Mouse (Mus musculus): ENCODE measurements around the gene Mrpl54. TPM values are rescaled to one million over a fixed set of nuclear protein-coding genes. Genes with fewer than 3 reads are reported as not detected.
A peak's percentile ranks its signal among the peaks of the same experiment; 100 is the strongest.

Gene Mrpl54
- polyA plus RNA-seq, 1 experiment from 2014 or later, result 136 TPM

GRCm38 (mm10) chr10:81284189-81284588 is 17.5 kb upstream of the Mrpl54 start:
- 0 out of 2 replicates have a peak, but pooled peaks cover 3% of the 10 kb centered on the region for H3K4me1 ChIP-seq (ENCODE audit: control insufficient read depth, insufficient read depth, low read length)
- no peak overlapping the region for H3K4me3 ChIP-seq (ENCODE audit: low read depth, low read length)
- H3K9ac ChIP-seq (replicated peaks; ENCODE audit: low read depth, low read length), result no peak overlapping the region
- H3K27ac ChIP-seq (ENCODE audit: low read depth, low read length), result no peak overlapping the region
- ATAC-seq (ENCODE audit: low read depth), result no peak
- H3K9me3 ChIP-seq (ENCODE audit: control insufficient read depth, low read length), result no peaks in the 10 kb centered on the region
- no peak overlapping the region for H3K4me2 ChIP-seq (ENCODE audit: low read depth, low read length)
- WGBS, result 54% methylated on average over 6 of the region's 6 CpGs
- peaks cover 3% of the 10 kb centered on the region for H3K27me3 ChIP-seq (ENCODE audit: control insufficient read depth, insufficient read depth, low read length)
- no peaks in the 10 kb centered on the region for H3K36me3 ChIP-seq (ENCODE audit: control insufficient read depth, insufficient read depth, low read length)

GRCm38 (mm10) chr10:81279496-81279895 is 12.8 kb upstream of the Mrpl54 start:
- Histone ChIP-seq H3K4me3 (ENCODE audit: low read depth, low read length) (no peak overlapping the region), H3K9me3 (ENCODE audit: control insufficient read depth, low read length) (no peaks in the 10 kb centered on the region), H3K4me2 (ENCODE audit: low read depth, low read length) (no peak overlapping the region), H3K9ac (replicated peaks; ENCODE audit: low read depth, low read length) (no peak overlapping the region), H3K27ac (ENCODE audit: low read depth, low read length) (no peak overlapping the region), H3K36me3 (ENCODE audit: control insufficient read depth, insufficient read depth, low read length) (no peaks in the 10 kb centered on the region), H3K4me1 (ENCODE audit: control insufficient read depth, insufficient read depth, low read length) (no peaks in the 10 kb centered on the region), H3K27me3 (ENCODE audit: control insufficient read depth, insufficient read depth, low read length) (peaks cover 3% of the 10 kb centered on the region; the same call in 1 of the 2 replicates)
- no peak for ATAC-seq (ENCODE audit: low read depth)
- 24% methylated on average over 10 of the region's 10 CpGs for WGBS

- Histone ChIP-seq H3K9ac (replicated peaks; ENCODE audit: low read depth, low read length) (no peak overlapping the region), H3K4me1 (ENCODE audit: control insufficient read depth, insufficient read depth, low read length) (no peaks in the 10 kb centered on the region), H3K9me3 (ENCODE audit: control insufficient read depth, low read length) (no peaks in the 10 kb centered on the region), H3K27ac (ENCODE audit: low read depth, low read length) (no peak overlapping the region), H3K4me3 (ENCODE audit: low read depth, low read length) (no peak overlapping the region), H3K27me3 (ENCODE audit: control insufficient read depth, insufficient read depth, low read length) (no peaks in the 10 kb centered on the region), H3K36me3 (ENCODE audit: control insufficient read depth, insufficient read depth, low read length) (peaks cover 8% of the 10 kb centered on the region; the same call in 1 of the 2 replicates), H3K4me2 (ENCODE audit: low read depth, low read length) (no peak overlapping the region)
- 80% methylated on average over 22 of the region's 22 CpGs for WGBS
- no peak for ATAC-seq (ENCODE audit: low read depth)
Measured at GRCm38 (mm10) chr10:81277676-81278075, 10.9 kb upstream of the Mrpl54 start.

GRCm38 (mm10) chr10:81273842-81274241 is 7.1 kb upstream of the Mrpl54 start:
- no peak overlapping the region for H3K4me2 ChIP-seq (ENCODE audit: low read depth, low read length)
- no peak overlapping the region for H3K4me3 ChIP-seq (ENCODE audit: low read depth, low read length)
- H3K36me3 ChIP-seq (ENCODE audit: control insufficient read depth, insufficient read depth, low read length), result peaks cover 15% of the 10 kb centered on the region; the same call in 1 of the 2 replicates
- H3K27me3 ChIP-seq (ENCODE audit: control insufficient read depth, insufficient read depth, low read length), result no peaks in the 10 kb centered on the region
- WGBS, result 96% methylated on average over 19 of the region's 19 CpGs
- no peaks in the 10 kb centered on the region for H3K9me3 ChIP-seq (ENCODE audit: control insufficient read depth, low read length)
- no peak for ATAC-seq (ENCODE audit: low read depth)
- H3K4me1 ChIP-seq (ENCODE audit: control insufficient read depth, insufficient read depth, low read length), result peaks cover 2% of the 10 kb centered on the region; the same call in 1 of the 2 replicates
- no peak overlapping the region for H3K27ac ChIP-seq (ENCODE audit: low read depth, low read length)
- no peak overlapping the region for H3K9ac ChIP-seq (replicated peaks; ENCODE audit: low read depth, low read length)

GRCm38 (mm10) chr10:81272356-81272755 is 5.6 kb upstream of the Mrpl54 start:
- ATAC-seq (ENCODE audit: low read depth), result no peak

GRCm38 (mm10) chr10:81268643-81269412 is 2.1 kb upstream of the Mrpl54 start:
- Histone ChIP-seq H3K27me3 (ENCODE audit: control insufficient read depth, insufficient read depth, low read length) (no peaks in the 10 kb centered on the region), H3K4me3 (ENCODE audit: low read depth, low read length) (peak overlapping the region; percentile 66), H3K27ac (ENCODE audit: low read depth, low read length) (no peak overlapping the region), H3K4me2 (ENCODE audit: low read depth, low read length) (peak overlapping the region; percentile 78), H3K36me3 (ENCODE audit: control insufficient read depth, insufficient read depth, low read length) (peaks cover 26% of the 10 kb centered on the region), H3K4me1 (ENCODE audit: control insufficient read depth, insufficient read depth, low read length) (peaks cover 15% of the 10 kb centered on the region; the same call in 1 of the 2 replicates), H3K9ac (replicated peaks; ENCODE audit: low read depth, low read length) (peak overlapping the region; percentile 76), H3K9me3 (ENCODE audit: control insufficient read depth, low read length) (no peaks in the 10 kb centered on the region)
- 83% methylated on average over 16 of the region's 16 CpGs for WGBS
- ATAC-seq (ENCODE audit: low read depth), result no peak

More at GRCm38 (mm10) chr10:81272356-81272755, 5.6 kb upstream of the Mrpl54 start:
- Histone ChIP-seq H3K36me3 (ENCODE audit: control insufficient read depth, insufficient read depth, low read length) (peaks cover 15% of the 10 kb centered on the region; the same call in 1 of the 2 replicates), H3K27ac (ENCODE audit: low read depth, low read length) (no peak overlapping the region), H3K9me3 (ENCODE audit: control insufficient read depth, low read length) (no peaks in the 10 kb centered on the region), H3K9ac (replicated peaks; ENCODE audit: low read depth, low read length) (no peak overlapping the region), H3K4me1 (ENCODE audit: control insufficient read depth, insufficient read depth, low read length) (peaks cover 6% of the 10 kb centered on the region; the same call in 1 of the 2 replicates), H3K4me2 (ENCODE audit: low read depth, low read length) (no peak overlapping the region), H3K4me3 (ENCODE audit: low read depth, low read length) (no peak overlapping the region), H3K27me3 (ENCODE audit: control insufficient read depth, insufficient read depth, low read length) (no peaks in the 10 kb centered on the region)
- WGBS, result 92% methylated on average over 21 of the region's 21 CpGs

GRCm38 (mm10) chr10:81268056-81268455 is 1.3 kb upstream of the Mrpl54 start:
- Histone ChIP-seq H3K9me3 (ENCODE audit: control insufficient read depth, low read length) (no peaks in the 10 kb centered on the region), H3K4me3 (ENCODE audit: low read depth, low read length) (peak overlapping the region; percentile 66), H3K4me2 (ENCODE audit: low read depth, low read length) (peak overlapping the region; percentile 78), H3K36me3 (ENCODE audit: control insufficient read depth, insufficient read depth, low read length) (peaks cover 26% of the 10 kb centered on the region), H3K27me3 (ENCODE audit: control insufficient read depth, insufficient read depth, low read length) (no peaks in the 10 kb centered on the region), H3K4me1 (ENCODE audit: control insufficient read depth, insufficient read depth, low read length) (peaks cover 15% of the 10 kb centered on the region; the same call in 1 of the 2 replicates), H3K9ac (replicated peaks; ENCODE audit: low read depth, low read length) (peak overlapping the region; percentile 76), H3K27ac (ENCODE audit: low read depth, low read length) (no peak overlapping the region)
- ATAC-seq (ENCODE audit: low read depth), result peak; percentile 64; the same call in 1 of the 2 replicates
- WGBS, result 4% methylated on average over 23 of the region's 23 CpGs

GRCm38 (mm10) chr10:81265540-81265939 is 1.2 kb downstream of the Mrpl54 start:
- H3K4me2 ChIP-seq (ENCODE audit: low read depth, low read length), result peak overlapping the region; percentile 60; the same call in 1 of the 2 replicates
- peaks cover 15% of the 10 kb centered on the region; the same call in 1 of the 2 replicates for H3K4me1 ChIP-seq (ENCODE audit: control insufficient read depth, insufficient read depth, low read length)
- no peak overlapping the region for H3K4me3 ChIP-seq (ENCODE audit: low read depth, low read length)
- no peak for ATAC-seq (ENCODE audit: low read depth)
- no peaks in the 10 kb centered on the region for H3K9me3 ChIP-seq (ENCODE audit: control insufficient read depth, low read length)
- H3K27ac ChIP-seq (ENCODE audit: low read depth, low read length), result no peak overlapping the region
- H3K27me3 ChIP-seq (ENCODE audit: control insufficient read depth, insufficient read depth, low read length), result no peaks in the 10 kb centered on the region; the same call in 1 of the 2 replicates
- 0 out of 2 replicates have a peak overlapping the region, but pooled peaks have one; percentile 22 for H3K9ac ChIP-seq (replicated peaks; ENCODE audit: low read depth, low read length)
- WGBS, result 92% methylated on average over 8 of the region's 8 CpGs
- peaks cover 19% of the 10 kb centered on the region for H3K36me3 ChIP-seq (ENCODE audit: control insufficient read depth, insufficient read depth, low read length)

GRCm38 (mm10) chr10:81261025-81261424 is 5.7 kb downstream of the Mrpl54 start:
- Histone ChIP-seq H3K27ac (ENCODE audit: low read depth, low read length) (no peak overlapping the region), H3K36me3 (ENCODE audit: control insufficient read depth, insufficient read depth, low read length) (peaks cover 19% of the 10 kb centered on the region), H3K27me3 (ENCODE audit: control insufficient read depth, insufficient read depth, low read length) (peaks cover 25% of the 10 kb centered on the region), H3K4me1 (ENCODE audit: control insufficient read depth, insufficient read depth, low read length) (0 out of 2 replicates have a peak, but pooled peaks cover 16% of the 10 kb centered on the region), H3K9me3 (ENCODE audit: control insufficient read depth, low read length) (no peaks in the 10 kb centered on the region), H3K9ac (replicated peaks; ENCODE audit: low read depth, low read length) (no peak overlapping the region), H3K4me2 (ENCODE audit: low read depth, low read length) (no peak overlapping the region), H3K4me3 (ENCODE audit: low read depth, low read length) (no peak overlapping the region)
- ATAC-seq (ENCODE audit: low read depth), result no peak
- WGBS, result 92% methylated on average over 4 of the region's 4 CpGs

Measured in neural tube, embryonic 14.5 days (tissue).